Mouse (Mus musculus) ovary, adult 2 months (tissue): ENCODE measurements around the gene Erv3. TPM values are rescaled to one million over a fixed set of nuclear protein-coding genes. Genes with fewer than 3 reads are reported as not detected.

Source experiments
- polyA plus RNA-seq: library from polyadenylated mRNA; depleted of rRNA; stranded (reverse); fragments of >200 nt; gene quantifications from 2 replicates; pipeline ENCODE4 v1.2.3, GENCODE M21; 2012; rRNA removed

Gene Erv3
- not detected in 2 replicates for polyA plus RNA-seq

GRCm38 (mm10) chr2:131859721-131860120 is at the start of gene Erv3:
TSS of gene Erv3 (minus strand) at chr2:131859747.

Other genes starting within 250 kb of the Erv3 start
- gene Prnp, start 50.2 kb upstream of the Erv3 start, polyA plus RNA-seq, result 68.3 and 72.8 TPM in 2 replicates
- not detected in 2 replicates for gene Prn, start 50.2 kb upstream of the Erv3 start, polyA plus RNA-seq
- gene Prnd, start 91.1 kb upstream of the Erv3 start, polyA plus RNA-seq, result 2.8 and 3.9 TPM in 2 replicates
- 41.6 and 51.1 TPM in 2 replicates for gene Rassf2, start 170.5 kb upstream of the Erv3 start, polyA plus RNA-seq